Mouse (Mus musculus) brain, embryonic 14.5 days (tissue): ENCODE results near the gene Pgm3.

Experiments
- CTCF ChIP-seq: fragments of 200-500 bp; IDR thresholded peaks from 2 replicates; pipeline ENCODE4 v1.5.1; 2012; ENCODE audit warnings: inconsistent platforms, mild to moderate bottlenecking, moderate library complexity, borderline replicate concordance; ENCODE audit not compliant: insufficient read depth, insufficient read length; ENCODE audit errors: extremely low read depth
- POLR2A ChIP-seq: fragments of 200-500 bp; IDR thresholded peaks from 2 replicates; pipeline ENCODE4 v1.6.1; 2012; ENCODE audit warnings: mild to moderate bottlenecking, inconsistent platforms, borderline replicate concordance; ENCODE audit not compliant: poor library complexity, insufficient read depth, insufficient read length, severe bottlenecking; ENCODE audit errors: extremely low read depth

DNA sequence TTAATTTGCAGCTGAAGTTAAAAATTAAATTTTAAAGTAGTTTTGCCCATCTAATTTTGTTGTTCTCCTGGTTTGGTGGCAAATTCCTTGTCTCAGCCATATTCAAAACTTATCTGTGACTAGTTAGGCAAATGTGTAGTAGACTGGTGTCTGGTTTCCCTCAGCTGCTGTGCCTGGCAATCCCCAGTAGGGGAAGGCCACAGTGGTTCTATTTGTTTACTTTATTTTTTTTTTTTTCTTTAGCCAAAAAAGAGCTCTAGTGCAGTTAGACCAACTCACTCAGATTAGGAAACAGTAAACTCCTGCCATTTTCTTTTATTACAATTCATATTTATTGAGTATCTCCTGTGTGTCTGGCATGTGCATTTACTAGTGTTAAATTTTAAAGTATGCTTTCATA is 49.3 kb downstream of the Pgm3 start:
- TF ChIP-seq POLR2A (no peak), CTCF (no peak)
